In genomic region chr5:103598881-103599280, GRCm38 (mm10) we compare ENCODE assay signal across 21 mouse cellular contexts. TPM values are rescaled to one million over a fixed set of nuclear protein-coding genes. Genes with fewer than 3 reads are reported as not detected.
A peak's percentile ranks its signal among the peaks of the same experiment; 100 is the strongest.
DNase-seq lines count a peak whose midpoint lies in the region; ATAC-seq lines count a peak whose summit lies in the region.
"Had no signal": no experiment of that assay in that cellular context is flagged by ENCODE, and none has a peak within 500 bp of the region (broad histone marks: within the 10 kb centered on the region; RNA-seq: fewer than 3 reads in every experiment).

No protein-coding gene starts in this region.

- no peaks in the 10 kb centered on the region for H3K9me3 ChIP-seq in embryonic facial prominence, embryonic 15.5 days (replicated peaks)
- H3K9me3 ChIP-seq: heart, embryonic 10.5 days; midbrain, embryonic 15.5 days had no signal

- WGBS in embryonic facial prominence, embryonic 15.5 days: 57% methylated on average over 5 of the region's 5 CpGs

- H3K27me3 ChIP-seq in embryonic facial prominence, embryonic 15.5 days: no peaks in the 10 kb centered on the region
- H3K27me3 ChIP-seq: CH12.LX; midbrain, embryonic 15.5 days had no signal

- ATAC-seq in embryonic facial prominence, embryonic 15.5 days (ENCODE audit: insufficient number of reproducible peaks, low FRiP score, low TSS enrichment, low read depth): no peak; the same call in 1 of the 2 replicates
- no peak for ATAC-seq in monocyte, adult 5-6 weeks (replicated peaks; ENCODE audit: insufficient number of reproducible peaks, low FRiP score, low TSS enrichment, poor library complexity, severe bottlenecking)
- ATAC-seq: forebrain, postnatal 0 days; midbrain, embryonic 15.5 days had no signal

- H3K4me3 ChIP-seq in embryonic facial prominence, embryonic 15.5 days (replicated peaks): no peak overlapping the region
- H3K4me3 ChIP-seq: heart, embryonic 10.5 days; left cerebral cortex, adult 2 months; midbrain, embryonic 15.5 days had no signal

- peak overlapping the region; percentile 68 for H3K27ac ChIP-seq in embryonic facial prominence, embryonic 15.5 days (replicated peaks)
- H3K27ac ChIP-seq: heart, embryonic 10.5 days; left cerebral cortex, adult 2 months; midbrain, embryonic 15.5 days had no signal

- H3K4me1 ChIP-seq in embryonic facial prominence, embryonic 15.5 days: peaks cover 36% of the 10 kb centered on the region

- intact Hi-C loops in gastrocnemius, postnatal 14 days (cut with DNase I; ENCODE audit: low total_unique reads): no loop called here

- no peak overlapping the region for H3K9ac ChIP-seq in embryonic facial prominence, embryonic 15.5 days
- H3K9ac ChIP-seq: forebrain, postnatal 0 days; midbrain, embryonic 15.5 days had no signal

- H3K36me3 ChIP-seq in embryonic facial prominence, embryonic 15.5 days: 0 out of 2 replicates have a peak, but pooled peaks cover 3% of the 10 kb centered on the region
- H3K36me3 ChIP-seq: midbrain, embryonic 15.5 days had no signal

- peak; percentile 33 for DNase-seq in gastrocnemius, postnatal 14 days
- DNase-seq in gastrocnemius, adult 8-10 months (ENCODE audit: low spot score in 2 of 2): no peak
- DNase-seq in kidney, adult 8-10 months: peak; percentile 26 to 27
- DNase-seq in kidney, adult 11 months: no peak
- DNase-seq in kidney, postnatal 4 days: peak; percentile 29 to 45
- DNase-seq in adipocyte (ENCODE audit: low spot score): no peak
- DNase-seq: adrenal gland, postnatal 10 days; forebrain, postnatal 0 days; gastrocnemius, postnatal 10 days; liver; lung, adult 18-20 months had no signal

- no peak overlapping the region for H3K4me2 ChIP-seq in embryonic facial prominence, embryonic 15.5 days (replicated peaks)
- H3K4me2 ChIP-seq: midbrain, embryonic 15.5 days had no signal

RNA-seq across cellular contexts. Expression of gene Slc10a6, which starts 30.3 kb away (rescaled TPM):
- total RNA-seq in gastrocnemius, postnatal 14 days (2021): 1 to 10 TPM in 1 of 2 experiments, under 1 TPM in 1; 0.47 to 5.4 TPM
- 1 to 10 TPM in 2 of 4 experiments, under 1 TPM in 2; 0.75 to 1.1 (median 0.98) TPM for total RNA-seq in gastrocnemius, adult 8-10 months (2022)
- polyA plus RNA-seq in embryonic facial prominence, embryonic 15.5 days (2015; fragmentation: Nextera tagmentation; extraction: Ambion mirVana): 7.8 TPM in 2 replicates
- total RNA-seq in monocyte, adult 5-6 weeks (2017): not detected in 3 replicates
- total RNA-seq: CH12.LX; layer of hippocampus, adult 18-20 months; megakaryocyte, adult 5-6 weeks had no signal

RNA-seq across cellular contexts. Expression of gene 1700016H13Rik, which starts 56.9 kb away (rescaled TPM):
- total RNA-seq in gastrocnemius, postnatal 14 days (2021): under 1 TPM; 0.18 to 0.47 TPM
- total RNA-seq in gastrocnemius, adult 8-10 months (2022): 1 to 10 TPM in 1 of 4 experiments, under 1 TPM in 3; 0.65 to 1.4 (median 0.83) TPM
- polyA plus RNA-seq in embryonic facial prominence, embryonic 15.5 days (2015; fragmentation: Nextera tagmentation; extraction: Ambion mirVana): 0.12 and 0.15 TPM in 2 replicates
- not detected in 3 replicates for total RNA-seq in monocyte, adult 5-6 weeks (2017)
- total RNA-seq: adrenal gland, postnatal 10 days; CH12.LX; layer of hippocampus, adult 18-20 months; left cerebral cortex, adult 2 months; megakaryocyte, adult 5-6 weeks had no signal
- polyA plus RNA-seq: heart, embryonic 10.5 days; hindbrain, embryonic 11.5 days; small intestine, adult 2 months had no signal

Comparison
In these comparisons a context has a peak if more than half of its experiments do, and no peak if none do; other contexts are left out.
1. DNase-seq: peak in gastrocnemius, postnatal 14 days (single experiment), kidney, adult 8-10 months (2 of 2) and kidney, postnatal 4 days (2 of 2); none in gastrocnemius, adult 8-10 months (0 of 2), kidney, adult 11 months (single experiment) and adipocyte (single experiment).